Mouse (Mus musculus) olfactory bulb, adult 2 months (tissue): ENCODE data around the gene Nisch.

Source experiments
- CTCF ChIP-seq: fragments of 200-500 bp; IDR thresholded peaks from 2 replicates; pipeline ENCODE4 v1.5.1; 2012; ENCODE audit warnings: low read depth, mild to moderate bottlenecking, low read length, moderate library complexity; ENCODE audit not compliant: insufficient read depth
- POLR2A ChIP-seq: fragments of 200-500 bp; IDR thresholded peaks from 2 replicates; pipeline ENCODE4 v1.6.1; 2012; ENCODE audit warnings: mild to moderate bottlenecking, low read depth, low read length, moderate library complexity; ENCODE audit not compliant: insufficient read depth

DNA sequence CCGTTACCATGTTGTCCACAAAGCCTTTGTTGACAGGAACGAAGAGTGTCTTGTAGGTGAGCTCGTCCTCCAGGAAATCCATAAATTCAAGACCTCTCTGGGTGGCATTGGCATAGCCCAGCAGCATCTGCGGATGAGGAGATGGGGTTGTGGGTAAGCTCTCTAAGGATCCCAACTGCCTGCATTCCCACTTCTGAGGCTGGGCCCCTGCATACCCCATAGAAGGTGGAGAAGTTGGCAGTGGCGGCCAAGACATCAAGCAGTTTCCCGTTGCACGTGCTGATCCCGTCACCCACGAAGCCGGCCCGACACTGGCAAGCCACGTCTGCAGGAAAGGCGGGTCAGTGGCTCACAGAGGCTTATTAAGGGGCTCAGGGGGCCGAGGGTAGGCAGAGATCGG is 76.6 kb downstream of the Nisch start:
- TF ChIP-seq POLR2A (no peak), CTCF (no peak)
